Mouse (Mus musculus): ENCODE measurements around the gene Scn7a. TPM values are rescaled to one million over a fixed set of nuclear protein-coding genes. Genes with fewer than 3 reads are reported as not detected.

Gene Scn7a
- total RNA-seq, 1 experiment from 2014 or later = not detected

DNA sequence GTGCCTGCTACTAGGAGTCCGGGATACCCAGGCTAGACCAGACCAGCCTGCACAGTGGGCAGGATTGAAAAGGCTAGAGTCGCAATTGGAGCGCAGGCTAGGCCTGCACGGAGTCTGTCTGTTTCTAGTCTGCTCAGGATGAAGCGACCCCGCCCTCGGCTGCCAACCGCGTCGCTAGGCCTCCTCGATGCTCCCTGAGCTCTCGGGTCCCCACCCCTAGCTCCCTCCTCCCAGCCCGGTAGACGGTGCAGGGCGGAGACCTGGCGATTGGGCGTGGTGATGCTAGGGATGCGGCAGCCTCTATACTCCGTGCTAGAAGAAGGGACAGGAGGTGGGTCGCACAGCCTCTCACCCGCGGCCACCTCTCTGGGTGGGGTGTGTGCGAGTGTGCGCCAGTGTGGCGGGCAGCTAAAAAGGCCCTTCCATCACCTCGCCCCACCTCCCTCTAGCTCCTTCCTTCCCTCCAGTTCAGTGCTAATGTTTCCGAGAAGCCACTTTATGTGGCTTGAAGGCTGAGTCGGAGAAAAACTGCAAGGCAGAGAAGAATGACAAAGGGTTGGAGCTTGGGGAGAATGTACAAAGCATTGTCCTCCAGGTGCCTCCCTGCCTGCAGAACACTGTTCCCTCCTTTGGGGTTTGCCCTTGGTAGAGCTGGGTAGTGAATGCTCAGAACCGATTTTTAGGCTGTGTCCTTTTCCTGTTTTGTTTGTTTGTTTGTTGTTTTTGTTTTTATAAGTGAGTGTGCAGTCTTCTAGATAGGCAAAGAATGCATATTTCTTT is 149.9 kb downstream of the Scn7a start, which contains the start of gene Scn9a:
TSS of gene Scn9a (minus strand) at position 383 of the 780 bp plus-strand sequence.
- ATAC-seq (replicated peaks; ENCODE audit: insufficient number of reproducible peaks, low FRiP score, low TSS enrichment, poor library complexity, severe bottlenecking) = 0 out of 2 replicates have a peak, but pooled peaks have one; percentile 13

DNA sequence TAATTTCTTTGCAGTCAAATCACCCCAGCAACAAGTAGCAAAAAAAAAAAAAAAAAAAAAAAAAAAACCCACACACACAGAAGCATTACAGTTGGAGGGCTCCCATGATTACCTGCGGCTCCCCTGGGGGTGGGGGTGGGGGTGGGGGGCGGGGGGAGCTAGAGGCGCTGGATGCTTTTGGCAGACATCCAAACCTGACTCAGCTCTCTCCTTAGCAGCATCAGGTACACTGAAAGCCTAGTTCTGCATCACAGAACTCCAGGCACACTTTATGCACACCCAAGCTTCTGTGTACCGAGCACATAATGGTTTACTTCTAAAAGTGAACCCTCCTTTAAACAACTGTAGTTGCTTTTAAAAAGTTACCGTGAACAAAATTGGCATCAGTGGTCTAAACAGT is 152.0 kb downstream of the Scn7a start:
- ATAC-seq (replicated peaks; ENCODE audit: insufficient number of reproducible peaks, low FRiP score, low TSS enrichment, poor library complexity, severe bottlenecking) = no peak

Other genes with a start within 250 kb of the Scn7a start
- not detected in 3 replicates for gene Scn9a, start 150.0 kb downstream of the Scn7a start, total RNA-seq (2017)

All from monocyte, adult 5-6 weeks (primary cell).